Mouse (Mus musculus) ES-E14 (cell line): ENCODE data around the gene Foxp1. TPM values are rescaled to one million over a fixed set of nuclear protein-coding genes. Genes with fewer than 3 reads are reported as not detected.
A peak's percentile ranks its signal among the peaks of the same experiment; 100 is the strongest.

Source experiments
- DNase-seq: peaks from one replicate; pipeline ENCODE4 v3.0.0-alpha.2; 2013; ENCODE audit warnings: low read depth, low spot score
- H3K27ac ChIP-seq: 2 replicates; pipeline ENCODE4 v1.5.1; 2012; ENCODE audit warnings: low read depth, mild to moderate bottlenecking, low read length, moderate library complexity, mixed read lengths; ENCODE audit not compliant: poor library complexity, insufficient read depth, severe bottlenecking
- H3K36me3 ChIP-seq: 2 replicates; pipeline ENCODE4 v1.6.1; 2012; ENCODE audit warnings: mild to moderate bottlenecking, low read length, moderate library complexity, mixed read lengths; ENCODE audit not compliant: control insufficient read depth, poor library complexity, insufficient read depth, severe bottlenecking
- H3K4me1 ChIP-seq, 2 experiments: fragments of 150-350 bp in 1 of 2; sonication (generic) in 1 of 2; 2 replicates each; pipeline ENCODE4 v1.6.1; 2012; ENCODE audit warnings: low read length in 2 of 2, mild to moderate bottlenecking in 1 of 2, mixed read lengths in 1 of 2; ENCODE audit not compliant: control insufficient read depth in 2 of 2, insufficient read depth in 2 of 2, poor library complexity in 1 of 2
- H3K4me3 ChIP-seq, 2 experiments: fragments of 150-350 bp in 1 of 2; sonication (generic) in 1 of 2; 2 replicates each; pipeline ENCODE4 v1.5.1; 2012; ENCODE audit warnings: low read length in 2 of 2, low read depth in 1 of 2, mild to moderate bottlenecking in 1 of 2, mixed read lengths in 1 of 2; ENCODE audit not compliant: insufficient read depth in 1 of 2, poor library complexity in 1 of 2, severe bottlenecking in 1 of 2
- H3K9ac ChIP-seq: 2 replicates; pipeline ENCODE4 v1.6.1; 2012; ENCODE audit warnings: low read depth, mild to moderate bottlenecking, low read length, mixed read lengths; ENCODE audit not compliant: poor library complexity, insufficient read depth, severe bottlenecking
- H3K9me3 ChIP-seq: fragments of 150-350 bp; sonication (generic); 2 replicates; pipeline ENCODE4 v1.6.1; 2012; ENCODE audit warnings: low read depth, mild to moderate bottlenecking, low read length; ENCODE audit not compliant: control insufficient read depth, insufficient read depth
- CHD2 ChIP-seq: IDR thresholded peaks from 2 replicates; pipeline ENCODE4 v1.6.1; 2014; ENCODE audit warnings: mild to moderate bottlenecking, low read depth, low read length, inconsistent platforms
- HCFC1 ChIP-seq: IDR thresholded peaks from 2 replicates; pipeline ENCODE4 v1.6.1; 2012; ENCODE audit warnings: low read length, inconsistent platforms, borderline replicate concordance; ENCODE audit not compliant: insufficient read depth
- MAFK ChIP-seq: IDR thresholded peaks from 2 replicates; pipeline ENCODE4 v1.6.1; 2014; ENCODE audit warnings: mild to moderate bottlenecking, low read depth, low read length, inconsistent platforms; ENCODE audit not compliant: insufficient read depth
- ZC3H11A ChIP-seq: IDR thresholded peaks from 2 replicates; pipeline ENCODE4 v1.6.1; 2012; ENCODE audit warnings: low read depth, mild to moderate bottlenecking, inconsistent platforms, low read length, borderline replicate concordance
- ZNF384 ChIP-seq: IDR thresholded peaks from 2 replicates; pipeline ENCODE4 v1.6.1; 2012; ENCODE audit warnings: low read depth, low read length, inconsistent platforms
- in situ Hi-C, 2 experiments: fragments of 600-800 bp; cut with MboI; formaldehyde crosslinking; loops; one replicate each; pipeline ENCODE4 v1.15.1; 2025; ENCODE audit warnings: low sequenced_read_pairs in 2 of 2, inconsistent platforms in 1 of 2; ENCODE audit not compliant: unreplicated experiment in 2 of 2
- total RNA-seq: library from RNA; depleted of rRNA; stranded (reverse); fragments of 300-350 nt; gene quantifications from 2 replicates; pipeline ENCODE4 v1.2.3, GENCODE M21; 2012

The Foxp1 gene
- total RNA-seq, 1 experiment = 70.0 TPM

DNA sequence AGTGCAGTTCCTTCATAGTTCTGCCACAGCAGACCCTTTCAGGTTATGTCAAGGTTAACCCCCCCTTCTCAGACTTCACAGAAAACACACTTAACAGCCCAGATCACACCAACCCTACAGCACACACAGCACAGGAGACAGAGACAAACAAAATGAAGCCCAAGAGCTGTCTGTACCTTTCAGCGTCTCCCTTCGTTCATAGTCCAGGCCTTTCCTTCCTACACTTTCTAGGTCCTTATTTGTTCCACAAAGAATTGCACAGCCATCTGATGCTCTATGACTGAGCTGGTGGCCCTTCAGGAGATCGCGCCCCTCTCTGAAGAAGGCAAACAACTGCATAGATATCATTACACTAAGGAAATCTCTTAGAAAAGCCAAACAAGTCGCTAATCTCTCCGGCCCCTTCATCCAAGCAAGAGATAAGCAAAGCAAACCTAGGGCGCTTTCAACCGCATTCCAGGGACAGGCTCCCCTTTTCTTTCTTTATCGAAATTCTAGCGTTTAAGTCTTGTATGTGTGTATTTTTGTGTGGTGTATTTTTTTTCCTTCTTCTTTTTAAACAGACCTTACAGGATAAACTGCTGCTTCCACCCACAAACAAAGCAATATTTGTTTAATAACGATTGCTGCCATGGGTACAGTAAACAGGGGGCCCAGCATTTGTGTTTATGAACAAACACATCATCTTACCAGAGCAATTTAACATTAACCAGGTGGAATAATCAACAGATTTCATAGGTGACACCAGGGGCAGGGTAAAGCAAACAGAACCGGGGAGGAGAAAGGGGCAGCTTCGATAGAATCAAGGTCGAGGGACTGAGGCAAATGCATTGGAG lies 349.2 kb downstream of the Foxp1 start:
- TF ChIP-seq HCFC1 (no peak), CHD2 (no peak), ZC3H11A (no peak), MAFK (no peak)
- Histone ChIP-seq H3K9me3 (no peaks in the 10 kb centered on the region), H3K9ac (no peak overlapping the region), H3K4me1 (no peaks in the 10 kb centered on the region), H3K4me3 (no peak overlapping the region), H3K27ac (no peak overlapping the region), H3K36me3 (no peaks in the 10 kb centered on the region)
- in situ Hi-C loops = no loop called here
- no peak for DNase-seq

DNA sequence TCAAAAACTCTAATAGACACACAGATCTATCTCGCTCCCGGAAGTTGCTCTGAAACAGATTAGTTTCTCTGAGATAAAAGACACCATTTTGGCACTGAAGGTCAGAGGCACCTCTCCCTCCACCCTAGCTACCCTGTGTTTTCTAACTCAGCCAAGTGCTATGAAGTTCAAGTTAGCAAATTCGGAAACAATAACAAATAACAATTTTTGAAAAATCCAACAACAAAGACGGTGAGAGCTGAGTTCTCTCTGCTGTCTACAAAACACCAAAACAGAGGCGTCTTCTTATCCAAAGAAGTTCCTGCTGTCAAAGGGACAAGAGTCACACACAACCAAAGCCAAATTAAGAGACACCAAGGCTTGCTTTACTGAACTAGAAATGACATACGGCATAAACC lies 349.9 kb downstream of the Foxp1 start:
- no peak for DNase-seq
- no peak overlapping the region for H3K27ac ChIP-seq
- no peaks in the 10 kb centered on the region for H3K4me1 ChIP-seq
- in situ Hi-C loops = no loop called here
- H3K36me3 ChIP-seq = no peaks in the 10 kb centered on the region
- no peak for TF ChIP-seq HCFC1
- H3K9me3 ChIP-seq = no peaks in the 10 kb centered on the region
- H3K4me3 ChIP-seq = no peak overlapping the region
- H3K9ac ChIP-seq = no peak overlapping the region

DNA sequence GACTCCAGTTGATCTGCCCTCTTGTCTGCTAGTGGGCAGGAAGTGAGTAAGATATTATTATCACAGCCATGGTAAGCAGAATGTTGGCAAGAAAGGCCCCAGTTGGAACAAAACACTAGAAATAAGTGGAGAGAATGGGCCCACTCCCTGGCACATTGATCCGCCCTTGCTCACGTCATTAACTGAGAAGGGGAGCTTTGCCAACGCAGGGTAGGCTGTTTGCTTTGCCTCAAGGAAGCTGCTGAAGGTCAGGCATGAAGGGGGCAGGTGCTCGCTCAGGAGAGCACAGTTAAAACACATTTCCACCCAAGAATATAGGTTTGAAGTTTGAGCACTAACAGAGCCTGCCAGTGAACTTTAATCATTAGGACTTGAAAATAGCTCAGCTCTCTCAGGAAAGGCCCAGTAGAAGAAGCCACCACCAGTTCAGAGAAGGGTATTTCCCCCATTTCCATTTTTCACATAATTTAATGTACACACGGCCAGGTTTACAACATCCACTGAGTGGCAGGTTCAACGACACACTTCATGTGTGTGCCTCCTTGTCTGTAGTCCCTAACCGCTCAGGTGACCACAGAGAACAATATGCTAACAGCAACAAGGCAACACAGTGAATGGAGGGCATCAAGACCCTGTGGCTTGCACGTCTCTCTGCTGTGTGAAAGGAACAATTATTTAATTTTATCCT lies 350.5 kb downstream of the Foxp1 start:
- in situ Hi-C loops = no loop called here
- Histone ChIP-seq H3K4me3 (no peak overlapping the region), H3K9me3 (no peaks in the 10 kb centered on the region), H3K4me1 (no peaks in the 10 kb centered on the region), H3K36me3 (no peaks in the 10 kb centered on the region), H3K27ac (no peak overlapping the region), H3K9ac (no peak overlapping the region)
- DNase-seq = no peak
- TF ChIP-seq MAFK (no peak), ZNF384 (no peak), ZC3H11A (no peak), CHD2 (no peak), HCFC1 (no peak)

DNA sequence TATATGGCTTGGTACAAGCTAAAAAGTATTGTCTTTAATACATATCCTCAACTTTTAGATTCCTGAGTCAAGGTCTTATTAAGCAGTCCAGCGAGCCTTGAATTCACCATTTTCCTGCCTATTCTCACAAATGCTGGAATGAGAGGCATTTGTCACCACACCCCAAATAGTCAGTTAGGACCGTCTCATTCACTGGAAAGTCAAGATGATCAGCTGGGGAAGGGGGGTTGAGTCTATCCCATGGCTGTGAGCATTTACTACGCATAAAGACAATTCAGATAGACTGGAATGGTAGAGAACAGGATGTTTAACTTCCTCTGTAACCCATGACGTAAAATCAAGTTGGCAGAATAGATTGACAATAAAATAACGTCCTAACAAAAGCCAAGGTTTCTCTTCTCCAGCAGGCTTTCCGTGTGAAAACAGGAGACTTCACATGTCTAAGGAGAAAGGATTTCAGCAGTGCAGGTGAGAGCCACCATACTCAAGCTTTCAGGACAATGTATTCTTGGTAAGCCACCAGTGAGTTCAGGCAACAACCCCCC lies 351.2 kb downstream of the Foxp1 start:
- H3K9me3 ChIP-seq = no peaks in the 10 kb centered on the region
- peak; percentile 7 for DNase-seq
- H3K9ac ChIP-seq = no peak overlapping the region
- H3K36me3 ChIP-seq = no peaks in the 10 kb centered on the region
- TF ChIP-seq HCFC1 = no peak
- TF ChIP-seq ZNF384 = no peak
- no peak for TF ChIP-seq CHD2
- no peak for TF ChIP-seq MAFK
- TF ChIP-seq ZC3H11A = no peak
- H3K4me3 ChIP-seq = no peak overlapping the region
- H3K4me1 ChIP-seq = no peaks in the 10 kb centered on the region
- no peak overlapping the region for H3K27ac ChIP-seq
- in situ Hi-C loops = no loop called here
